Mouse (Mus musculus) heart, adult 2 months (tissue): ENCODE results near the gene Fam173a. TPM values are rescaled to one million over a fixed set of nuclear protein-coding genes. Genes with fewer than 3 reads are reported as not detected.

Experiments
- DNase-seq, 2 experiments: peaks; one replicate each; pipeline ENCODE4 v3.0.0; 2021
- H3K27ac ChIP-seq: fragments of 200-600 bp; 2 replicates; pipeline ENCODE4 v1.8.1; 2022
- H3K27me3 ChIP-seq: fragments of 200-500 bp; 2 replicates; pipeline ENCODE4 v1.6.1; 2012; ENCODE audit warnings: mild to moderate bottlenecking, low read length, inconsistent platforms, mixed read lengths; ENCODE audit not compliant: control insufficient read depth, insufficient read depth
- H3K36me3 ChIP-seq: fragments of 200-500 bp; 2 replicates; pipeline ENCODE4 v1.6.1; 2012; ENCODE audit warnings: low read length, inconsistent platforms; ENCODE audit not compliant: control insufficient read depth, insufficient read depth
- H3K4me1 ChIP-seq: fragments of 200-500 bp; 2 replicates; pipeline ENCODE4 v1.6.1; 2011; ENCODE audit warnings: low read length; ENCODE audit not compliant: control insufficient read depth, insufficient read depth
- H3K4me3 ChIP-seq: fragments of 200-600 bp; 2 replicates; pipeline ENCODE4 v1.8.1; 2022
- H3K79me2 ChIP-seq: fragments of 200-500 bp; replicated peaks from 2 replicates; pipeline ENCODE4 v1.6.1; 2012; ENCODE audit warnings: mild to moderate bottlenecking, inconsistent platforms, low read length, moderate library complexity, mixed read lengths; ENCODE audit not compliant: control insufficient read depth, insufficient read depth
- H3K9ac ChIP-seq: fragments of 200-500 bp; 2 replicates; pipeline ENCODE4 v1.6.1; 2012; ENCODE audit warnings: low read depth, mild to moderate bottlenecking, control low read depth, inconsistent platforms, low read length, mixed read lengths
- CTCF ChIP-seq: fragments of 200-600 bp; IDR thresholded peaks from 2 replicates; pipeline ENCODE4 v1.8.1; 2022; ENCODE audit warnings: antibody characterized with exemption, mild to moderate bottlenecking, moderate library complexity
- EP300 ChIP-seq: fragments of 200-500 bp; IDR thresholded peaks from 2 replicates; pipeline ENCODE4 v1.6.1; 2011; ENCODE audit warnings: low read depth, low read length, control low read depth; ENCODE audit not compliant: insufficient read depth
- POLR2A ChIP-seq: fragments of 200-500 bp; IDR thresholded peaks from 2 replicates; pipeline ENCODE4 v1.6.1; 2011; ENCODE audit warnings: mild to moderate bottlenecking, low read depth, low read length, control low read depth; ENCODE audit not compliant: insufficient read depth
- WGBS: fragments of 180-500 bp; shearing (Covaris S2); methylation state at CpG from one replicate; pipeline ENCODE4 v1.1.7; 2018; 5-methylcytosine and 5-hydroxymethylcytosine counted together
- intact Hi-C: fragments of 180-260 bp; cut with DNase I; formaldehyde crosslinking; loops from one replicate; pipeline ENCODE4 v1.15.1; 2025
- polyA plus RNA-seq: library from polyadenylated mRNA; depleted of rRNA; stranded (reverse); fragments of >200 nt; gene quantifications from 2 replicates; pipeline ENCODE4 v1.2.3, GENCODE M21; 2012
- total RNA-seq, 2 experiments: library from RNA; stranded (reverse); gene quantifications; 2 replicates each; pipeline ENCODE4 v1.2.3; 2021

Gene Fam173a
- total and polyA plus RNA-seq, 3 experiments: 30.8 to 63.6 (median 38.3) TPM

GRCm38 (mm10) chr17:25830806-25831431 is 38.2 kb upstream of the Fam173a start:
- H3K79me2 ChIP-seq: peaks cover 2% of the 10 kb centered on the region
- H3K9ac ChIP-seq: no peak overlapping the region
- 84% methylated on average over 14 of the region's 14 CpGs for WGBS
- intact Hi-C loops: loop anchor here (5.0 kb wide), 1 partner anchor 36 kb away; the partner anchor contains the start of gene Mcrip2
- no peaks in the 10 kb centered on the region; the same call in 1 of the 2 replicates for H3K36me3 ChIP-seq
- peaks cover 20% of the 10 kb centered on the region for H3K4me1 ChIP-seq
- no peak for TF ChIP-seq POLR2A
- TF ChIP-seq CTCF: no peak
- TF ChIP-seq EP300: no peak
- no peak for DNase-seq
- no peaks in the 10 kb centered on the region for H3K27me3 ChIP-seq
- no peak overlapping the region for H3K27ac ChIP-seq
- no peak overlapping the region for H3K4me3 ChIP-seq

GRCm38 (mm10) chr17:25830200-25830753 is 37.6 kb upstream of the Fam173a start:
- Histone ChIP-seq H3K4me3 (no peak overlapping the region), H3K36me3 (no peaks in the 10 kb centered on the region; the same call in 1 of the 2 replicates), H3K27me3 (no peaks in the 10 kb centered on the region), H3K4me1 (peaks cover 16% of the 10 kb centered on the region), H3K79me2 (peaks cover 1% of the 10 kb centered on the region), H3K27ac (no peak overlapping the region), H3K9ac (no peak overlapping the region)
- intact Hi-C loops: loop anchor here (5.0 kb wide), 1 partner anchor 37 kb away; the partner anchor contains the start of gene Mcrip2
- 81% methylated on average over 4 of the region's 4 CpGs for WGBS
- DNase-seq: no peak
- TF ChIP-seq POLR2A (no peak), CTCF (no peak)

- TF ChIP-seq POLR2A: 0 out of 2 replicates have a peak, but pooled peaks have one; percentile 19
- TF ChIP-seq CTCF: no peak
- H3K36me3 ChIP-seq: no peaks in the 10 kb centered on the region; the same call in 1 of the 2 replicates
- DNase-seq: no peak
- peak overlapping the region; percentile 85; the same call in 1 of the 2 replicates for H3K9ac ChIP-seq
- H3K4me1 ChIP-seq: peaks cover 12% of the 10 kb centered on the region
- H3K27ac ChIP-seq: no peak overlapping the region
- H3K4me3 ChIP-seq: peak overlapping the region; percentile 83
- no peaks in the 10 kb centered on the region; the same call in 1 of the 2 replicates for H3K79me2 ChIP-seq
- 33% methylated on average over 8 of the region's 8 CpGs for WGBS
- no peaks in the 10 kb centered on the region for H3K27me3 ChIP-seq
- intact Hi-C loops: loop anchor here (5.0 kb wide), 1 partner anchor 38 kb away; the partner anchor contains the start of gene Mcrip2
Measured at GRCm38 (mm10) chr17:25829558-25830017, 36.9 kb upstream of the Fam173a start.

- peaks cover 16% of the 10 kb centered on the region for H3K4me1 ChIP-seq
- intact Hi-C loops: no loop called here
- H3K36me3 ChIP-seq: no peaks in the 10 kb centered on the region; the same call in 1 of the 2 replicates
Measured at GRCm38 (mm10) chr17:25828712-25829557, 36.2 kb upstream of the Fam173a start, which contains the start of gene Jmjd8. Jmjd8 (plus strand) TSS chr17:25828867.

GRCm38 (mm10) chr17:25828223-25828594 is 35.5 kb upstream of the Fam173a start:
- WGBS: 86% methylated on average over 8 of the region's 8 CpGs

More at GRCm38 (mm10) chr17:25828712-25829557, 36.2 kb upstream of the Fam173a start, which contains the start of gene Jmjd8:
- WGBS: under 1% methylated on average over 32 of the region's 32 CpGs
- Histone ChIP-seq H3K4me3 (peak within 1 kb of the TSS; percentile 83), H3K79me2 (no peaks in the 10 kb centered on the region; the same call in 1 of the 2 replicates), H3K27me3 (no peaks in the 10 kb centered on the region), H3K9ac (peak within 1 kb of the TSS; percentile 85), H3K27ac (peak within 1 kb of the TSS; percentile 81)
- peak; percentile 58 for TF ChIP-seq CTCF
- TF ChIP-seq POLR2A: peak; percentile 84
- TF ChIP-seq EP300: no peak
- DNase-seq: peak; percentile 85 to 86

More at GRCm38 (mm10) chr17:25828223-25828594, 35.5 kb upstream of the Fam173a start:
- H3K36me3 ChIP-seq: no peaks in the 10 kb centered on the region; the same call in 1 of the 2 replicates
- peaks cover 17% of the 10 kb centered on the region for H3K4me1 ChIP-seq
- no peak overlapping the region for H3K9ac ChIP-seq
- peak overlapping the region; percentile 83 for H3K4me3 ChIP-seq
- H3K79me2 ChIP-seq: no peaks in the 10 kb centered on the region; the same call in 1 of the 2 replicates
- no peaks in the 10 kb centered on the region for H3K27me3 ChIP-seq
- no peak for DNase-seq
- TF ChIP-seq CTCF (no peak), EP300 (no peak), POLR2A (no peak)
- intact Hi-C loops: no loop called here
- peak overlapping the region; percentile 81 for H3K27ac ChIP-seq
